Mouse (Mus musculus): ENCODE data around the gene Arhgef2. TPM values are rescaled to one million over a fixed set of nuclear protein-coding genes. Genes with fewer than 3 reads are reported as not detected.

Arhgef2 gene
- total RNA-seq, 1 experiment from 2014 or later: 88.9 TPM

DNA sequence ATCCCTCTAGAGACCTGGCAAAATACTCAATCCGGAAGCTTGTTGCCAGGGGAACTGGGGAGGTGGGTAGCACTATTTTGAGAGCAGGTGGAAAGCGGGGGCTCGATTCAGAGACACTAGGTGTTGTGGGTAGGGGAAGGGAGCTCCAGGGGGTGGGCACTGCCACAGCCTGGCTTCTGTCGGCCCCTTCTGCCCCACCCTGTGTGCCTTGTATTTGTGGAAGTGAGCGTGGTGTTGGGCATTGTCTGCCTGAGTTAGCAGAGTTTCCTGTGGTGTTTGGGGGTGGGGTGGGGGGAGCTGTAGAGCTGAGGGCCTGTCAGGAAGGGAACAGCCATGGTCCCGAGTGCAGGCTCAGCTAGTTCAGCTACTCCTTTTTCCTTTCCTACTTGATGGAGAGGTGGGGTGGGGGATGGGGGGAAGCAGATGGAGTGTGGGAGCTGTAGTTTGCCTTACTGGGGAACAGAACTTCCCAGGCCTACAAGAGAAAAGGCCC, 25.1 kb downstream of the Arhgef2 start:
- no peak for ATAC-seq (replicated peaks; ENCODE audit: insufficient number of reproducible peaks, low FRiP score, low TSS enrichment, poor library complexity, severe bottlenecking)

DNA sequence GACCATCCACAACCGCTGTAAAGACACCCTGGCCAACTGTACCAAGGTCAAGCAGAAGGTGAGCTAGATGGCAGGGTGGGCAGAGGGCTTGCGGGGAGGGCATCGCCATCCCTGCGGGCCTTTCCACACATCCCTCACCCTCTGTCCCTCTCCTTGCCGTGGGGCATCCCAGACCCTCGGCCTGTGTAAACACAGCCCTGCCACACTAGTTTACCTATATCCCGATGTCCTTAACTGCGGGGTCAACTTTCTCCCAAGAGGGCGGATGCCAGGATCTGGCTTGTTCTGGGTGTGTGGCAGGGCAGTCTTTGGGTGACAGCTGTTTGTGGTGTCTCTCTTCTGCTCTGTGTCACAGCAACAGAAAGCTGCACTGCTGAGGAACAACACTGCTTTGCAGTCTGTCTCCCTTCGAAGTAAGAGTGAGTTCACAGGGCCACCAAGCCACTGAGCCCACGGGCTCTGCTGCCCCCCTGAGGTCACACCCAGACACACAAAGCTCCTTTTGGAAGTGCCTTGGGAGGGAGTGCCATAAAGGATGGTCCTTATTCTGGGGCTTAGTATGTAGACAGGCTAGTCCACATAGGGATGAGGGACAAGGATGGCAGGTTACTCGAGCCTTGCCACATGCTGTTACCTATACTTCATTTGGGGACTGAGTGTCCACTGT, 26.3 kb downstream of the Arhgef2 start:
- ATAC-seq (replicated peaks; ENCODE audit: insufficient number of reproducible peaks, low FRiP score, low TSS enrichment, poor library complexity, severe bottlenecking): peak; percentile 20; the same call in 1 of the 2 replicates

DNA sequence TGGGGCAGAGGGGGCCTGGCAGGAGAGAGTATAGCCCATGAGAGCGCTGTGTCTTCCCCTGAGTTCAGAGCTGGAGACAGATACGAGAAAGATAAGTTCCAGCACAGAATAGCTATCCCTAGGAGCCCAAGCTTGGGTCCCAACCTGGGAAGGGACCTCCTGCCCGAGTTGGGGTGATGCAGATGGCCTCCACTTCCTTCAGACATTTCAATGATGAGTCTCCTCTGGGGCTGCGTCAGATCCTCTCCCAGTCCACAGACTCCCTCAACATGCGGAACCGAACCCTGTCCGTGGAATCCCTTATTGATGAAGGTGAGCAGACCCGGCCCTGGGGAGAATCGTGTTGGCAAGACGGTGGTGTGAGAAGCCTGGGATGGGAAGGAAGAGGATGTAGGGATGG, 27.3 kb downstream of the Arhgef2 start:
- ATAC-seq (replicated peaks; ENCODE audit: insufficient number of reproducible peaks, low FRiP score, low TSS enrichment, poor library complexity, severe bottlenecking): no peak

DNA sequence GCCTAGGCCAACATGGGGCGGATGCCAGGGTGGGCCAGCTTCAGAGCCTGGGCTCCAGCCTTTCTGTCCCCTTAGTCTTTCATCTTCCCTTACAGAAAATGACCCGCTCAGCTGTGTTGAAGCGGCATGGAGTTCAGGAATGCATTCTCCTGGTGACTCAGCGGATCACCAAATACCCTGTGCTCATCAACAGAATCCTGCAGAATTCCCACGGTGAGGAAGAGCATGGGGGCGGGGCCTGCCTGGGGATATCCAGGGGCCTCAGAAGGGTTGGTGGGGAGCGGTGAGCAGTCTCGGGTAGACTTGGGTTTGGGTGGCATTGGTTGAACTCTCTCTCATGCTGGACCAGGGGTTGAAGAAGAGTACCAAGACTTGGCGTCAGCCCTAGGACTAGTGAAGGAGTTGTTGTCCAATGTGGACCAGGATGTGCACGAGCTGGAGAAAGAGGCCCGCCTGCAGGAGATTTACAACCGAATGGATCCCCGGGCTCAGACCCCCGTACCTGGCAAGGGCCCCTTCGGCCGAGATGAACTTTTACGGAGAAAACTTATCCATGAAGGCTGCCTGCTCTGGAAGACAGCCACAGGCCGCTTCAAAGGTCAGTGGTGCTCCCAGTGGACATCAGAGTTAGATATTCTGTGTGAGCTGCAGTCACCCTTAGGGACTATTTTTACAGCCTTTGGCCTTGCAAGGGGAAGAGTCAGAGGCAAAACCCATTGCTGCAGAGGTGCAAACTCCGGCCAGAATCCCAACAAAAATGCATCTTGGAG, 29.9 kb downstream of the Arhgef2 start:
- ATAC-seq (replicated peaks; ENCODE audit: insufficient number of reproducible peaks, low FRiP score, low TSS enrichment, poor library complexity, severe bottlenecking): no peak

DNA sequence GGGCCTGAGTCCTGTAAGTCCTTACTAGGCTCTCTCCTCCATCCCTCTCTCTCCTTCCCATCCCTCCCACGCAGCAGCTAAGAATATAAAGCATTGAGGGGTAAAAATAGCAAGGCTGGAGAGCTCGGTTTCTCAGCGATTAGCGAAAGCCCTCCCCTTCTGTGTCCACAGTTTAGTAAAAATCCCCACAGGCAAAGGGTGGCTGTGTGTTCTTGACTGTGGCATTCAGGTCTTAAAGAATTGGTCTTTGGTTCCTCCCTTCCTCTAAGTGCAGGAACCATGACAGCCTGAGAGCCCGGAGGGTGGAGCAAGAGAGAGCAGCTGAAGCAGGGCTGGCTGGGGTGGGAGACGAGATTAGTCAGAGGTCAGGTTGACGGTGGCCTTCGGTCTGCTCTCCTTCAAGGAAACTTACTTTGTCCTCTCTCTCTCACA, 30.8 kb downstream of the Arhgef2 start:
- no peak for ATAC-seq (replicated peaks; ENCODE audit: insufficient number of reproducible peaks, low FRiP score, low TSS enrichment, poor library complexity, severe bottlenecking)

DNA sequence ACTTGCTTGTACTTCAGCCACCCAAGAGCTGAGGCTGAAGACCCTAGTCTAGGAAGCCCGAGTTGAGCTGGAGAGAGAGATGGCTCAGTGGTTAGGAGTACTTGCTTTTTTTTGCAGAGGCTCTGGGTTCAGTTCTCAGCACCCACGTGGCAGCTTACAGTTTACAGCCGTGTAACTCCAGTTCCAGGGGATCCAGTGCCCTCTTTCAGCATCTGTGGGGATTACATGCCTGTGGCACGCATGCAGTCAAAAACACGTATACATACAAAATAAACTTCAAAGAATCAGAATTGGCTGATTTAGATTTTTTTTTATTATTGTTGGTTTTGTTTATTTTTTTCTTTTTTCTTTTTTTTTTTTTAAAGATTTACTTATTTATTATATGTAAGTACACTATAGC, 31.4 kb downstream of the Arhgef2 start:
- ATAC-seq (replicated peaks; ENCODE audit: insufficient number of reproducible peaks, low FRiP score, low TSS enrichment, poor library complexity, severe bottlenecking): no peak

DNA sequence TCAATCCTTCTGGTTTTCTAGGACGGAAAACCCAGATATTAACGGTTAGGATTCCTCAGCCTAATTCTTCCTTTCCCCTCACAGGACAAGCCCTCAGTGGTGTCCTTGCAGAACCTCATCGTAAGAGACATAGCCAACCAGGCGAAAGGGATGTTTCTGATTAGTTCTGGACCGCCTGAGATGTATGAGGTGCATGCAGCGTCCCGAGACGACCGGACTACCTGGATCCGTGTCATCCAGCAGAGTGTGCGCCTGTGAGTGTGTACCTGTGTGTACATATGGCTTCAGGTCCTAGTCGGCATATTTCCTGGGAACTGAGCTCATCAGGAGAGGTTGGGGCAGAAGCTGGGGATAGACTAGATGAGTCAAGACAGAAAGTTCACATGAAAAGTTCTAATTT, 33.5 kb downstream of the Arhgef2 start:
- ATAC-seq (replicated peaks; ENCODE audit: insufficient number of reproducible peaks, low FRiP score, low TSS enrichment, poor library complexity, severe bottlenecking): no peak

DNA sequence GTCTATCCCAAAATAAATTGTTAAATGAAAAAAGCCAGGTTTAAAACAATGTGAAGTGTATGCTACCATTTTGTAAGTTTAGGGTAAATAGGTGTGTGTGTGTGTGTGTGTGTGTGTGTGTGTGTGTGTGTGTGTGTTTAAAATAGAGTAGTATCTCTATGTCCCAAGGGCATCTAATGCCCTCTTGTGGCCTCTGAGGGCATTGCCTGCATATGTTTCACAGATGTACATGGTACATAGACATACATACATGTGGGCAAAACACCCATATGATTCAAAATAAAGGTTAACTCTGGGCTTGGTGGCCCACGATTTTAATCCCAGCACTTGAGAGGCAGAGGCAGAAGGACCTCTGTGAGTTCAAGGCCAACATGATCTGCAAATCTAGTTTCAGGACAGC, 34.9 kb downstream of the Arhgef2 start:
- peak; percentile 77; the same call in 1 of the 2 replicates for ATAC-seq (replicated peaks; ENCODE audit: insufficient number of reproducible peaks, low FRiP score, low TSS enrichment, poor library complexity, severe bottlenecking)

DNA sequence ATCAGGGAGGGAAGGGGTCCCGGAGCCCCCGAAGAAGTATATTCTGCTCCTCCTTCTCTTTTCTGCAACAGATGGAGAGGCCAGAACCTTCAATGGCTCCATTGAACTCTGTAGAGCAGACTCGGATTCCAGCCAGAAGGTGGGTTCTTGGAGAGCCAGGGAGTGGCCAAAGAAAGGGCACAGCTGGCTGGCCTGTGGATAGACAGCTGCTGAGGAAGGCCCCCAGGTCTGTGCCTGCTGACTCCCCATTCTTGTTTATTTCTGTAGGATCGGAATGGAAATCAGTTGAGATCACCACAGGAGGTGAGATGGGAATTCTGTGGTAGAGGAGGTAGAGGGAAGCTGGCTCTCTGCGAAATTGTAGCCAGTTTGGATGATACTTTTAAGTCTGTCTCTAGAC, 37.3 kb downstream of the Arhgef2 start:
- no peak for ATAC-seq (replicated peaks; ENCODE audit: insufficient number of reproducible peaks, low FRiP score, low TSS enrichment, poor library complexity, severe bottlenecking)

DNA sequence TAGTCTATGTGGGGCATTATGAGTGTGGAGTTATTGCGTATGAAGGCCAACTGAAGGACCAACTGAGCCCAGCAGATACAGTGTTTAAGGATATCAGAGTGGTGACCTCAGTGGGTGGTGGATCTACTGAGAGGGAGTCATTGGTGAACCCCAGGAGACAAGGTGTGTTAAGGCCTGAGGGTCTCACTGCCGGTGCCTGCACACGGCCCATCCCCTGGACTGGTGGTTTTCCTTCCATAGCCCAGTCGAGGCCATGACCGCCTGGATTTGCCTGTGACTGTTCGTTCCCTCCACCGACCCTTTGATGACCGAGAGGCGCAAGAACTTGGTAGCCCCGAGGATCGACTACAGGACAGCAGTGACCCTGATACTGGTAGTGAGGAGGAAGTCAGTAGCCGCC, 40.2 kb downstream of the Arhgef2 start:
- ATAC-seq (replicated peaks; ENCODE audit: insufficient number of reproducible peaks, low FRiP score, low TSS enrichment, poor library complexity, severe bottlenecking): no peak

DNA sequence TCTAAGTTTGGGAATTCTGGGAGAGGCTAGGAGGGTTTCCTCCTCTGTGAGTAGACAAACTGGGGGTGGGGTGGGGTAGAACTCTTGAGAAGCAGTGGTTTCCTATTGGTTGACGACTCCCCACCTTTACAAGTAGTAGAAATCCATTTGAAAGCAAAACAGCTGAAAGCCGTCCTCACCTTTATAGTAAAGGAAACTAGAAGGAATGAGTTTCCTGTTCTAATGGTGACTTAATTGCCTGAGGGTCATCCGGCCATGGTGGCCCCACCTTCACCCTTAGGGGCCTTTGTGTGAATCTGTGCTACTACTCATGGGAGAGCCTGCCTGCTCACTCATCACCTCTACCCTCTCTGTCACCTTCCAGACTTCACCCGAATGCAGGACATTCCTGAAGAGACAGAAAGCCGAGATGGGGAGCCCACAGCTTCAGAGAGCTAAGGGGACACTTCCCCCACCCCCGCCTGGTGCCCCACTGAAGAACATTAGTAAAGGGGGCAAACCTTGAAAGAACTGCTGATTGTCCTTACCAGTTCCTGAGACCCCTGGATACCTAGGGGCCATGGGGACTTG, 40.7 kb downstream of the Arhgef2 start:
- no peak for ATAC-seq (replicated peaks; ENCODE audit: insufficient number of reproducible peaks, low FRiP score, low TSS enrichment, poor library complexity, severe bottlenecking)

DNA sequence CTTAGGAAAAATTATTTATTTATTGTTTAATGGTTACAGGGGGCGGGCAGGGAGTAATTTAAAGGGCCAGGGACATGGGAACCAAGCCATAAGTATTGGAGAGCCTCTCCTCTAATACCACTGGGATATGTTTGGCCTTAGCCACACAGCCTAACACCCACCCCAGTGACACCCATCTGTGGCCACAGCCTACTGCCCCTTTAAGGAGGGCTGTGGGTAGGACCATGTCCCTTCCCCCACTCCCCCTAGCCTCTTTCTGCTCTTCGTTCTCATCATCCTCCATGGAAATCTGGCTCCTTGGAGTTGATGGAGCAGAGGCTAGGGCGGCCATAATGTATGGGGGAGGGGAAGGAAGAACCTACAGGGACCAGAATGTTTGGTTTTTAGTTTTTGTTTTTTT, 41.3 kb downstream of the Arhgef2 start:
- no peak for ATAC-seq (replicated peaks; ENCODE audit: insufficient number of reproducible peaks, low FRiP score, low TSS enrichment, poor library complexity, severe bottlenecking)

DNA sequence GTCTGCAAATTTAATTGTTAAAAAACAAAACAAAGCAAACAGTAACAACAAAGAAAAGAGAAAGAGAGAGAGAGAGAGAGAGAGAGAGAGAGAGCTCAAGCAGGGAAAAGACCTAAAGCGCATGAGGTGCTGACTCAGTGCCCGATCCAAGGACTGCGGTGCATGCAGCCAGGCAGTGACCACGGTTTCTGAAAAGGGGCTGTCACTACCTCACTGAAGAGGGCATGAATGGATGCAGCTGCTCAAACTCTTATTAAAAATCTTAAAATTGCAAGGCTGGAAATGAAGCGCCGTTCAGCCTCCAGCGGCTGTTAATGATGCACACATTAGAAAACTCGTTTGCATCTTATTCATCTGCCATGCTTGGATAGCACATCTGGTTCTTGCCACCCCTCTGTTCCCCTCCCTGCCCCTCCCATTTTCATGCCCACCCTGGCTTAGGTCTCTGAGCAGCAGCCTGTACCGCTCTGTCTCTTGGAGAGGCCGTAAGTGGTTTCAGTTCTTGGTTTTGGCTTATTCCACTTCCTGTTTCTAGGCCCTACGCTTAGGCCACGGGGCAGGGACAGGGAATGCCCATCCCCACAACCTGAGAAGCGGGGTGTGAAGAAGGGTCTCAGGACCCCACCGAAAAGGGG, 42.1 kb downstream of the Arhgef2 start:
- peak; percentile 69 for ATAC-seq (replicated peaks; ENCODE audit: insufficient number of reproducible peaks, low FRiP score, low TSS enrichment, poor library complexity, severe bottlenecking)

DNA sequence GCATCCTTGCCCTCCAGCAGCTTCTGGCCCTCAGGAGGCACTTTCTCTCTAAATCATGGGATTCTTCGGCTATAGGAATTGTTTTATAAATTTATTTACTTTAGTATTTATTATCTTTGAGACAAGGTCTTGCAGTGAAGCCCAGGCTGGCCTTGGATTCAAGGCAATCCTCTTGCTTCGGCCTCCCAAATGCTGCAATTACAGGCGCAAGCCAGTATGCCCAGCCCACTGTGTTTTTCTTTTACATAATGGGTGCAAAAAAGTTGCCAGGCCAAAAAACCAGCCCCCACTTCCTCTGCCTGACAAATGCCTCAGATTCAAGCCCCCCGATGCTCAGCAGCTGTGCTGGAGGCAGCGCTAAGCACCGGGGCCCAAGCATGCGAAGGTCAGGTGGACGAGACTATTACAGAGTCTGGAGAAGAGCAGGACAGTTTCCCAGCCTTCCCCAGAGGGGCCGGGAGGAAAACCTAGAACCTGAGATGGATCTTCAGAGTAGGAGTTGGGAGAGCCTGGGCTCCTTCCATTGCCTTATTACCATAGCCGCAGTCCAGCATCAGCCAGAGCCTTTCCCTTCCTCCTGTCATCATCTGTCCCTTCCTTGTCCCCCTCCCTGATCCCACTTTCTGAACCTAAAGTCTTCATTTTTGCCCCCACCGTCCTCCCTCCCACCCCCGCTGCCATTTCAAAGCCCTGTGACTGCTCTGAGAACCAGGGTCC, 42.8 kb downstream of the Arhgef2 start:
- ATAC-seq (replicated peaks; ENCODE audit: insufficient number of reproducible peaks, low FRiP score, low TSS enrichment, poor library complexity, severe bottlenecking): no peak

DNA sequence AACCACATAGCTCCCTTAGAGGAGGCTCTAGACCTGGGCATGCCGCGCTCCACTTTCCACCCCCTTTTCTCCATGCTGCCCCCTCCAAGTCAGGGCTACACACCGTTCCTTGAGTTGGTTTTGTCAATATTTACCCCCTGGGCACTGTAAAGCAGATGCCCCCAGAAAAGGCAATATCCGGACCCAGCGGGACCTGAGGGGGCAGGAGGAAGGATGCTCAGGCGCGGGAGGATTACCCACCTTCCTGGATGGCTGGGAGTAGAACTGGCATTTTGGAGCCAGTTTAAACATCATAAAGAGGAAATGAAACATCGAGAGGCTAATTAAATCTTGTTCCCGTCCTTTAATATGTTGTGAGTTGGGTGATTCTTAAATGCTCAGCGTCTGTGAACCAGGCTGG, 43.4 kb downstream of the Arhgef2 start:
- 0 out of 2 replicates have a peak, but pooled peaks have one; percentile 11 for ATAC-seq (replicated peaks; ENCODE audit: insufficient number of reproducible peaks, low FRiP score, low TSS enrichment, poor library complexity, severe bottlenecking)

DNA sequence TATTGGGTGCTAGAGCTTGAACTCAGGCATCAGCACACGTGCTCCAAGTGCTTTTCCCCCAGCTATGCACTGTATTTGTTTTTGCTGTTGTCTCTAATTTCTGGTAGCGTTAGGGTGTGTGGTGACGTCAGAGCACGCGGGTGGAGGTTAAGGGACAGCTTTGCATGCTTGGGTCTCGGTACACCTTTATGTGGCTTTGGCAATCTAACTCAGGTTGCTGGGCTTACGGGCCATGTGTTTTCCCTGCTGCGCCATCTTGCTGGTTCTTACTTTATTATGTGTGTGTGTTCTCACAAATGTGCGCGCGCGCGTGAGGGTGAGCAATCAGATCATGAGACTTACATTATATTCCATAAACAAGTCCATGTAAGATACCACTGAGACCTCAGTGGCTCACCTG, 44.2 kb downstream of the Arhgef2 start:
- ATAC-seq (replicated peaks; ENCODE audit: insufficient number of reproducible peaks, low FRiP score, low TSS enrichment, poor library complexity, severe bottlenecking): no peak

DNA sequence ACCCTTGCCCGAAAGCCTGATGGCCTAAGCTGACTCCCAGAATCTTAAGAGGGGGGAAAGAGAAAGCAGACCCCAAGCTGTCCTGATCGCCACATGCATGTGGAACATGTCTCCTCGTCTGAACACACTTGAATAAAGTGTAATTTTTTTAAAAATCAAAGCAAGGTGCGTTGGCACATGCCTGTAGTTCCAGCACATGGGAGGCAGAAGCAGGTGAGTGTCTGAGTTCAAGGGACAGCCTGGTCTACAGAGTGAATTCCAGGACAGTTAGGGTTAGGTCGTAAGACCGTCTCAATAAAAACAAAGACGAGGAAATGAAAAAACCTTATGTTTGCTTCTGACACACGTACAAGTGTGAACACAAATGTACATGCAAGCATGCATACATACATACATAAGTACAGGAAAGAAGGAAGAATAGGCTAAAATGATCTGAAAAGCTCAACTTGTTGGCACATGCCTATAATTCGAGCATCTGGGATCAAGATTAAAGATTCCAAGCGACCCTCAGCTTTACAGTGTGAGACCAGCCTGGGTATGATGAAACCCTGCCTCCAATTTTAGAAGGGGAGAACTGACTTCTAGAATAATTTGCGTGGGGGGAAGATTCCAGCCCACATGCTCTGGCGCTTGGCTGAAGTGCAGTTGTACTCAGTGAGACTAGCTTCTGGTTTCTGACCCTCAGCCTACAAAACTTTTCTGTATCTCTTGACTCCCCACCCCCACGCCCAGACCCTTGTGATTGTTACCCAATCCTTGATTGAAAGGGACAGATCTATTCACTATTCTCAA, 45.1 kb downstream of the Arhgef2 start:
- ATAC-seq (replicated peaks; ENCODE audit: insufficient number of reproducible peaks, low FRiP score, low TSS enrichment, poor library complexity, severe bottlenecking): no peak

Data from monocyte, adult 5-6 weeks (primary cell).